Mouse (Mus musculus): ENCODE results near the gene Spr. TPM values are rescaled to one million over a fixed set of nuclear protein-coding genes. Genes with fewer than 3 reads are reported as not detected.
"Not testable (repeated sequence)": the region's sequence is repeated elsewhere in the genome, so short reads cannot be mapped to it uniquely, and the experiment has no call there.

Gene Spr
- polyA plus RNA-seq (2015; fragmentation: Nextera tagmentation; extraction: Ambion mirVana), result 51.1 and 52.5 TPM in 2 replicates

DNA sequence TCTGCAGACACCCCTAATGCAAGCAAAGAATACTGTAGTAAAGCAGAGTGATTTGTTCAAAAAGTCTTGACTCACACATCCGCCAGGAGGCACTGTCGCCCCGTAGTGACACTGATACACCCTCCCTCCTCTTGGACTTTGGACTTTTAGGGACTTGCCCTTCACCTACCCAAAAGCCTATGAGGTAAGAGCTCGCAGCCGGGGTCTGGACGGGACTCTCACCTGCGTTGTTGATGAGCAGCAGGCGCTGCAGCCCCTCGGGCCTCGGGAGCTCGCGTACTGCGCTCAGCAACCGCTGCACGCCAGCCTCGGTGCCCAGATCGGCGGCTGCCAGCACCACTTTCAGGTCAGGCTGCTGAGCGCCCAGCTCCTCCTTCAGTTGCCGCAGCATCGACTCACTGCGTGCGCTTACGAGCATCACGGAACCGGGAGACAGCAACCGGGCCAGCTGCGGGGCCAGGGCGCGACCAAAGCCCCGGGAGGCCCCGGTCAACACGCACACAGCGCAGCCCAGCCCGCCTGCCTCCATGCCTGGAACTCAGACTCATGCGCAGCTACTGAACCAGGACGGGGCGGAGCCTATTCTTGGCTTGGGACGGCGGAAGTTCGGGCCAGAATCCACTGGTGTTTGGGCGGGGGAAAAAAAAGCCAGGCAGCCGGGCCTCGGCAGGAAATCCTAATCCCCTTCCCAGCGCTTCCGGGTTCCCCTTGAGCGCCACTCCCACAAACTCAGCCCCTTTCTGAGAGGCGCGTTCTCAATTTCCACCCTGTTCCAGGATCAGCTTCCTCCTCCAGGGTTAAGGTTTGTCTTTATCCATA lies at the start of gene Spr:
Gene Spr, minus strand, starts transcription at position 550 of the 819 bp plus-strand sequence.
- peaks cover 6% of the 10 kb centered on the region for H3K4me1 ChIP-seq
- H3K36me3 ChIP-seq, result peaks cover 18% of the 10 kb centered on the region
- peak within 1 kb of the TSS; percentile 96 for H3K27ac ChIP-seq (replicated peaks)
- H3K4me2 ChIP-seq (replicated peaks), result peak within 1 kb of the TSS; percentile 56
- H3K4me3 ChIP-seq (replicated peaks), result peak within 1 kb of the TSS; percentile 82
- H3K9ac ChIP-seq, result peak within 1 kb of the TSS; percentile 87
- ATAC-seq (ENCODE audit: insufficient number of reproducible peaks, low FRiP score, low TSS enrichment, low read depth), result peak; percentile 95
- no peaks in the 10 kb centered on the region for H3K9me3 ChIP-seq (replicated peaks)
- under 1% methylated on average over 49 of the region's 49 CpGs for WGBS
- H3K27me3 ChIP-seq, result no peaks in the 10 kb centered on the region

DNA sequence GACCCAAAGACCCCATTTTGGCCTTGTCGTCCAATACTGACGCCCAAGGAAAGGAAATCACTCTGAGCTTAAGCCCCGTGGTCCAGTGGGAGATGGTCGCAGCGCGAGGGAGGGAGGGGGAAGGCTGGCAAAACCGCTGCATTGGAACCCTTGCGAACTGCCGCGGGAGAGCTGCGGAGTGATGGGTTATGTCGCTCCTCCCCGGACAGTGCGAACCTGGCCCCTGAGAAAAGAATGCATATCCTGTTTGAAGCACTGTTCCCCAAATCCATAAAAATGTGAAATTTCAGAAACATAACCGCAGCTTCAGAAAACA lies 49.1 kb upstream of the Spr start:
- no peaks in the 10 kb centered on the region for H3K9me3 ChIP-seq (replicated peaks)
- peak overlapping the region; percentile 63 for H3K4me2 ChIP-seq (replicated peaks)
- 1% methylated on average over 15 of the region's 15 CpGs for WGBS
- no peak overlapping the region for H3K9ac ChIP-seq
- no peak overlapping the region for H3K27ac ChIP-seq (replicated peaks)
- H3K36me3 ChIP-seq, result no peaks in the 10 kb centered on the region
- no peak for ATAC-seq (ENCODE audit: insufficient number of reproducible peaks, low FRiP score, low TSS enrichment, low read depth)
- peak overlapping the region; percentile 35 for H3K4me3 ChIP-seq (replicated peaks)
- H3K27me3 ChIP-seq, result peaks cover 77% of the 10 kb centered on the region
- peaks cover 43% of the 10 kb centered on the region for H3K4me1 ChIP-seq

DNA sequence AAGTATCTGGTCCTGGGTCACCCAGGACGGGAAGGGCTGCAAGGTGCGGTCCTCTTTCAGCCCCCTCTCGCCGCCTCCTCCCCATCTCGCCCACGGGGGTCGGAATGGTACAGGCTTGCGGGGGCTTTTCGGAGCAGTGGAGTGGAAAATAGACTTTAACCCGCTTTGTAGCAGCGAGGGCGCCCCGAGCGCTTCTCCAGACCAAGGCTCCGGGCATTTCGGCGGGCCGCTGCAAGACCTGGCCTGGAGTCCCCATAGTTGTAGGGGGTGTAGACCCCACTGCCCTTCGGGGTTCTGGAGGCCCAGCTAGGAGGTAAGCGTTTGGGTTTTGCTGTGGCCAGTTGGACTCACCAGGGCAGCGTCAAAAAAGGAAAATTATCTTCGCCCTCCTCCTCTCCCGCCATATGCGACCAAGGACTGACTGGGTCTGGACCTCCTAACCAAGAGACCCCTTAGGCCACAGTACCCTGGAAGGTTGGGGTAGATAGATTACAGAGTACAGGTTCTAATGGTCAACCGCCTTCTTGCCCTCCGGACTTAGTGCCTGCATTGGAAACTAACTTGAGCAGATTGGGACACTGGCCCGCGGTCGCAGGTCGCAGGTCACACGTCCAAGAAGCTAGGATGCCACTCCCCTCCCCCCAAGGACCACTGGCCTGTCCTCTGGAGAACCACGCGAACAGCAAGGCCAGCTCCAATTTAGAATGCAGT lies 48.6 kb upstream of the Spr start:
- Histone ChIP-seq H3K27me3 (peaks cover 72% of the 10 kb centered on the region), H3K4me2 (replicated peaks) (peak overlapping the region; percentile 63), H3K27ac (replicated peaks) (no peak overlapping the region), H3K9me3 (replicated peaks) (no peaks in the 10 kb centered on the region), H3K4me1 (peaks cover 43% of the 10 kb centered on the region), H3K9ac (no peak overlapping the region), H3K36me3 (no peaks in the 10 kb centered on the region), H3K4me3 (replicated peaks) (peak overlapping the region; percentile 35; the same call in 1 of the 2 replicates)
- 3% methylated on average over 33 of the region's 33 CpGs for WGBS
- no peak for ATAC-seq (ENCODE audit: insufficient number of reproducible peaks, low FRiP score, low TSS enrichment, low read depth)

DNA sequence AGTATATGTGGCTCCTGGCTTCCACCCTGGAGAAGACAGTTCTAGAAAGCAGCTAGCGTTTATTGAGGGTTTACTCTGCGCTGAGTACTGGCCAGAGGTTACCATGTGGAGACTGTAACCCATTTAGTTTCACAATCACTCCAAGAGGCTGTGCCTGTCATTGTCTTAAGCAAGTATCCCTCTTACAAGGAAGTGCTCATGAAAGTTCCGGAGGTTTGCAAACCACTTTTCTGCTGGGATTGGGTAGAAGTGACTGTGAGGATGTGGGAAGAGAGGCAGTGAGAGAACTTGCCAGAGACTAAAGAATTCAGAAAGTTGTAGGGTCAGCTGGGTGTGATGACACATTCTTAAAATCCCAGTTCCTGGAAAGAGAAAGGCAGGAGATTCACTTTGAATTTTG lies 46.4 kb upstream of the Spr start:
- no peak overlapping the region for H3K4me3 ChIP-seq (replicated peaks)
- H3K9me3 ChIP-seq (replicated peaks), result no peaks in the 10 kb centered on the region
- WGBS, result 61% methylated on average over 3 of the region's 3 CpGs
- no peak for ATAC-seq (ENCODE audit: insufficient number of reproducible peaks, low FRiP score, low TSS enrichment, low read depth)
- no peaks in the 10 kb centered on the region for H3K36me3 ChIP-seq
- H3K27me3 ChIP-seq, result peaks cover 50% of the 10 kb centered on the region
- no peak overlapping the region for H3K4me2 ChIP-seq (replicated peaks)
- H3K4me1 ChIP-seq, result peaks cover 29% of the 10 kb centered on the region
- H3K9ac ChIP-seq, result no peak overlapping the region
- H3K27ac ChIP-seq (replicated peaks), result no peak overlapping the region

DNA sequence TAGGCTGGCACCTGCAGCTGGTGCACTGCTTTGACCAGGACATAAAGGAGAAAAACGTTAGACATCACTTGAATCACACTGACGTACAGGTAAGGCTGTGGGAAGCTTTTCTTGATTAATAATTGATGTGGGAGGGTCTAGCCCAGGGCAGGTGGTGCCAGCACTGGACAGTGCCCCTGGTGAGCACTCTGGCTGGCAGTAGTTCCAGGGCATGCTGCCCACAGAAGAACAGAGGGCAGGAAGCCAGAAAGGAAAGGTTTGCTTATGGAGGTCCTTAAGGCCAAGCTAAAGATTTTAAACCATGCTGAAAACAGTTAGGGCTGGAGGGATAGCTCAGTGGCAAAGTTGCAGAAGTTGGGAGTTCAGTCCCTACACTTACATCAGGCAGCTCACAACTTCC lies 42.5 kb upstream of the Spr start:
- WGBS, result 63% methylated on average over 2 of the region's 2 CpGs
- Histone ChIP-seq H3K9ac (no peak overlapping the region), H3K4me3 (replicated peaks) (no peak overlapping the region), H3K36me3 (no peaks in the 10 kb centered on the region), H3K4me2 (replicated peaks) (no peak overlapping the region), H3K27ac (replicated peaks) (no peak overlapping the region), H3K9me3 (replicated peaks) (no peaks in the 10 kb centered on the region), H3K27me3 (peaks cover 12% of the 10 kb centered on the region), H3K4me1 (no peaks in the 10 kb centered on the region)
- ATAC-seq (ENCODE audit: insufficient number of reproducible peaks, low FRiP score, low TSS enrichment, low read depth), result no peak

DNA sequence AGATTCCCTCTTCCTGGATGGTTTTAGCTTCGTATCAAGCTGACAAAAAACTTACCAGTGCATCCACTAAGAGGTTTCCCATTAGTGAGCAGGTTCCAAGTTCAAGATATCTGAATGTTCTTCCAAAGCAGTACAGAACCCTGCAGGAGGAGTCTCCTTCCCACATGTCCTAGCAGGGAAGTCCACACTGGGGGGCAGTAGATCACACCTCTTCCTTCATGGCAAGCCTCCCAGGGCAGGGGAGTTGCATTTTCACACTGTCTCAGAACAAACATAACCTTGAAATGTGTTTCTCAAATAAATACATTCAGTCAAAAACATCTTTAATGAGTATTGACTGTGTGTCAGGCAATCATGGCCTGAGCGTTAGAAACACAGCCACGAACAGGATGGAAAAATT lies 42.0 kb upstream of the Spr start:
- no peak for ATAC-seq (ENCODE audit: insufficient number of reproducible peaks, low FRiP score, low TSS enrichment, low read depth)
- no peaks in the 10 kb centered on the region for H3K9me3 ChIP-seq (replicated peaks)
- H3K36me3 ChIP-seq, result no peaks in the 10 kb centered on the region
- 77% methylated on average over 3 of the region's 3 CpGs for WGBS
- H3K27ac ChIP-seq (replicated peaks), result no peak overlapping the region
- no peaks in the 10 kb centered on the region for H3K4me1 ChIP-seq
- no peak overlapping the region for H3K9ac ChIP-seq
- H3K4me2 ChIP-seq (replicated peaks), result no peak overlapping the region
- no peak overlapping the region for H3K4me3 ChIP-seq (replicated peaks)
- peaks cover 9% of the 10 kb centered on the region for H3K27me3 ChIP-seq

DNA sequence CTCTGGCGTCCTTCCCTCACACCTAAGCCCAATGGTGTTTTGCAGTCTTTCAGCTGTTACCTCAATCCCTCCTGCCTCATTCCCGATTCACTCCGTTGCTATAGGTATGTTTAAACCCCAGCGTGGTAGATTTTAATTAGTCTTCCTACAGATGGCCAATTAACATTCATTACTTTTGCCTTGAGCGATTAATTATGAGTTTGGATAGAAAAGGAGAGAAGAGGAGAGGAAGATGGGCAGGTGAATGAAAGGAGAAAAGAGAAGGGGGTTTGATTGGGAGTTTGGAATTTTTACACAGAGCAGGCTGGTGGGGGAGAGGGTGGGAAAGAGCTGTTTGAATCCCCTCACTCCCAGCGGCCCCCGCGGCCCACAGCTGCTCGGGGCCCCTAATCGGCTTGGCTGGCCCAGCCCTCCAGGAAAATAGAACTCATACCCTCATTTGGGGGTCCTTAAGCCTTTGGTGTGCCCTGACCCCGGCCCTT lies 27.9 kb upstream of the Spr start:
- H3K9me3 ChIP-seq (replicated peaks), result no peaks in the 10 kb centered on the region
- no peak overlapping the region for H3K4me2 ChIP-seq (replicated peaks)
- H3K36me3 ChIP-seq, result no peaks in the 10 kb centered on the region
- 50% methylated on average over 11 of the region's 11 CpGs for WGBS
- no peaks in the 10 kb centered on the region for H3K4me1 ChIP-seq
- H3K4me3 ChIP-seq (replicated peaks), result no peak overlapping the region
- H3K9ac ChIP-seq, result no peak overlapping the region
- H3K27ac ChIP-seq (replicated peaks), result no peak overlapping the region
- no peaks in the 10 kb centered on the region for H3K27me3 ChIP-seq
- ATAC-seq (ENCODE audit: insufficient number of reproducible peaks, low FRiP score, low TSS enrichment, low read depth), result no peak

DNA sequence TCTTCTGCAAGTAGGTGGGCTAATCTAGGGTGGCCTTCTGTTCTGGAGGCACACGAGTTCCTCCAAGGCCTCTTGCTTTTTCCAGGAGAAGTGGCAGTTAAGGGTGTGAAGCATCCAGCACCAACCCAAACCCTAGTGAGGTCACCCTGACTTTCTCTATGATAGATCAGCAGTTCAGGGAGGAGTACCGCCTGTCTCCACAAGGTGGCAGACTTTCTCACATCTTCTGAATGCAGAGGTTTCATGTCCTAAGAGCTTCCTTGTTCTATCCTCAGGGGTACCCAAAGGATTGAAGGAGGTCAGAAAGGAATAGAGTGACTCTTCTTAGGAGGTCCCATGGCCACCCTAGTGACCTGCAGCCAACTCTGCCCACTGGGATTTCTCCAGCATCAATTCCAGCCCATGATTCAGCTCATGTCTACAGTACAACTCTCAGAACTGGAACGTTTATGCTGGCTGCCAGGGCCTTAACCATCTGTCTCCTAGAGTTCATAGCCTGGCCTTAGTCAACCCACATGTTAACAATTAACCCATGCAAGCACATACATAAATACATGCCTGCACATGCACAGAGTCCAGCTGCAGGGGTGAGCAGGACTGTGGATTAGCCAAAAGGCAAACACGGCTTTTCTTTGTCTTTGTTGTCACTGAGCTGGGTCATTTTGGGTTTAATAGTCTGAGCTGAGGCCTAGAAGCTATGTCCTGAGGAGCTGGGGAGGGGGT lies 22.8 kb upstream of the Spr start:
- Histone ChIP-seq H3K27me3 (no peaks in the 10 kb centered on the region), H3K9ac (no peak overlapping the region), H3K4me3 (replicated peaks) (no peak overlapping the region), H3K27ac (replicated peaks) (no peak overlapping the region), H3K9me3 (replicated peaks) (no peaks in the 10 kb centered on the region), H3K4me1 (peaks cover under 1% of the 10 kb centered on the region; the same call in 1 of the 2 replicates), H3K36me3 (no peaks in the 10 kb centered on the region), H3K4me2 (replicated peaks) (no peak overlapping the region)
- WGBS, result 29% methylated on average over 4 of the region's 4 CpGs
- ATAC-seq (ENCODE audit: insufficient number of reproducible peaks, low FRiP score, low TSS enrichment, low read depth), result no peak

DNA sequence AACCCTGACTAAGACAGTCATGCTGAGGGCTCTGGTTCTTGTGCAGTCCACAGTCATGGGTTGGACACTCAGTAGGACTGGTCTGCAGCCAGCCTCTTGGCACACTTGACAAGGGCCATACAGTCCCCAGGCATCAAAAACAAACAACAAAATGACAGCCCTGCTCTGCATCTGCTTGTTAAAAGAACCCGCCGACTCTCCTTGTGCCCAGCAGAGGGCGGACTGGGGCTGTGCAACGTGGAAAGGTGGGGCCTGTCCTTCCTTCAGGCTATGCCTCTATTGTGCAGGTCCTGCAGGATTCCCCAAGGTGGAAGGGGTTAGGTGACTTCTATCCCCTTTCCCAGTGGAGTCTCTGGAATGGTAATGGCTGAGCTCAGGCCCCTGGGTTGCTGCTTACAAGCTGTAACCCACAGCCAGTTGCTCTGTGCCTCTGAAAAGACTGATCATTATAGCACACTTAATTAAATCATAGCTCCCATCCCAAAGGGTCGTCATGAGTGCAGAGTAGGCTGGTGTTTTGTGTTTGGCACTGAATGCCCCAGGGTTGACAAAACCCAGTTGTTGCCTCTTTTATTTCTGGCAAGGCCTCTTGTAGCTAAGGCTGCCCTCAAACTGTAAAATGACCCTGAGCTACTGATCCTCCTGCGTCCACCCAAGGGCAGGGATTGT lies 21.7 kb upstream of the Spr start:
- H3K9me3 ChIP-seq (replicated peaks), result not testable (repeated sequence)
- 19% methylated on average over 6 of the region's 6 CpGs for WGBS

DNA sequence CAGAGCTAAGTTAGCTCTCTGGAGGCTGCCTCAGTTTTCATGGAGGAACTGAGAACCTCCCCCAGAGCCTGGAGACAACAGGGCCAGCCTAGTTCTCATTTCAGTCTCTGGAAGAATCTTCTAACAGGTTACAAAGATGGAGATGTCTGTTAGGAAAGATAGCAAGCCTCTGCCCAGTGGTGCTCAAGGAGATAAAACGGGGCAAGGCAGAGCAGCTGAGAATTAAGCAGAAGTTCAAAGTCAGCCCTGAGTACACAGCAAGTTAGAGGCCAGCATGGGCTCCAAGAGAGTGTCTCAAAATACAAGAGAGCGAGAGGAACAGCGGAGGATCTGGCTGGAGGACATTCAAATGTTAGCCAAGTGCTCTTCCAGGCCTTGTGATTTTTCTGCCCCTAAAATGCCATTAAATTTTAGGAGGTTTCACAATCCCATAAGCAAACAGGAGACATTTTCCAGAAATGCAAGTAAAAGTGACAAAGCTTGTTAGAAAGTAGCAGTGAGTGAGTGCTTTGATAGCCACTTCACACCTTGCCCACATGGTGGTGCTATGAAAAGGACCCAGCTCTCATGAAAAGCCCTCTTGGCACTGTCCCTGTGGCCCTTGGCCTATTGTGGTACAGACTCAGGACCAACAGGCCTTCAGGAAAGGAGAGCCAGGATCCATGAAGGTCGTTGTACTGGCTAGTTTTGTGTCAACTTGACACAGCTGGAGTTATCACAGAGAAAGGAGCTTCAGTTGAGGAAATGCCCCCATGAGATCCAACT lies 20.7 kb upstream of the Spr start:
- not testable (repeated sequence) for H3K9ac ChIP-seq; H3K4me2 ChIP-seq (replicated peaks); H3K9me3 ChIP-seq (replicated peaks); H3K27ac ChIP-seq (replicated peaks); H3K36me3 ChIP-seq; H3K27me3 ChIP-seq; ATAC-seq (ENCODE audit: insufficient number of reproducible peaks, low FRiP score, low TSS enrichment, low read depth); H3K4me3 ChIP-seq (replicated peaks)
- H3K4me1 ChIP-seq, result peaks cover 15% of the 10 kb centered on the region
- 76% methylated on average over 4 of the region's 4 CpGs for WGBS

More for the DNA sequence above, 21.7 kb upstream of the Spr start:
- H3K4me2 ChIP-seq (replicated peaks); H3K4me3 ChIP-seq (replicated peaks); ATAC-seq (ENCODE audit: insufficient number of reproducible peaks, low FRiP score, low TSS enrichment, low read depth); H3K36me3 ChIP-seq; H3K27me3 ChIP-seq; H3K9ac ChIP-seq; H3K4me1 ChIP-seq; H3K27ac ChIP-seq (replicated peaks): not testable (repeated sequence)

Data from embryonic facial prominence, embryonic 15.5 days (tissue).